Mouse (Mus musculus) bone marrow, adult 2 months (tissue): Measurements from ENCODE around the gene Nos1ap.

Source experiments
- CTCF ChIP-seq: fragments of 200-500 bp; IDR thresholded peaks from 2 replicates; pipeline ENCODE4 v1.5.1; 2011; ENCODE audit warnings: low read length, control low read depth; ENCODE audit not compliant: control insufficient read depth, insufficient read depth
- POLR2A ChIP-seq: fragments of 200-500 bp; IDR thresholded peaks from 2 replicates; pipeline ENCODE4 v1.6.1; 2011; ENCODE audit warnings: low read depth, mild to moderate bottlenecking, control low read depth, low read length, borderline replicate concordance; ENCODE audit not compliant: control insufficient read depth

DNA sequence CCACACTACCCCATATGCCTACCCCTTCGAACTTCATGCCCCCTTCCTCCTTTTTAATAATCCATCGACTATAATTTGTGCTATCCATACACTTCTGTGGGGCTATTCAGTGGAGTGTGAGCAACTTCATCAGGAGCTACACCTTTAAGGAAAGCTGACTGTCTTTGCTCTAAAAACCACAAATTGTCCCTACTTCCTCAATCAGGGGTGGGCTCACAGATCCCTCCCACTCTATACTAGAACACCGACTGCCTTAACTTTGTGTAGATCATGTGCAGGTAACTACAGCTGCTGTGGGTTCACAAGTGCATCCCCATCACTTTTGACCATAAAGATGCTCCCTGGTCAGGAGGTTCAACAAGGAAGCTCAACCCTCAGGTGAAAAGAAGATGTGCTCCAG is 249.7 kb downstream of the Nos1ap start:
- no peak for TF ChIP-seq CTCF
- no peak for TF ChIP-seq POLR2A
